Mouse (Mus musculus) layer of hippocampus, postnatal 25 days (tissue): ENCODE measurements around the gene Hgd. TPM values are rescaled to one million over a fixed set of nuclear protein-coding genes. Genes with fewer than 3 reads are reported as not detected.
A peak's percentile ranks its signal among the peaks of the same experiment; 100 is the strongest.

Source experiments
- DNase-seq, 2 experiments: peaks; one replicate each; pipeline ENCODE4 v3.0.0; 2022; ENCODE audit warnings: mixed read lengths in 2 of 2, low spot score in 1 of 2; ENCODE audit errors: extremely low spot score in 1 of 2
- total RNA-seq, 2 experiments: library from RNA; stranded (reverse); gene quantifications; 2 replicates each; pipeline ENCODE4 v1.2.3; 2021

The Hgd gene
- total RNA-seq, 2 experiments from 2014 or later = not detected

DNA sequence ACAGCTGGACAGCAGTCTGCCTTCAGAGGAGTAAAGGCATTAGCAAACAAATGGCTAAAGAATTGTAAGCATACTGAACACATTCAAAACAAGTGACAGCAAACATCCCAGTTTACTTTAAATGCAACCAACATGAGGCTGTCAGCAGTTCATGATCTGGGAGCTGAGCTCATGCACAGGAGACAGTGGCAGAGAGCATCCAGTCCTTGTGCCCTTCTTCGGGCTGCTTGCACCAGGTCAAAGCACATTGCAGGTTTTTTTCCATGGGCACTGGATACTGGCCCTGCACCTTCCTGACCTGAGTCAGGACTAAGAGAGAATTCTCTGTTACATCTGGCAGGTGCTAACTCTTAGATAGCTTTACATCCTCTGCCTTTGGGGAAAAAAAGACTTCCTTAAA lies 362 bp upstream of the Hgd start:
- no peak for DNase-seq

DNA sequence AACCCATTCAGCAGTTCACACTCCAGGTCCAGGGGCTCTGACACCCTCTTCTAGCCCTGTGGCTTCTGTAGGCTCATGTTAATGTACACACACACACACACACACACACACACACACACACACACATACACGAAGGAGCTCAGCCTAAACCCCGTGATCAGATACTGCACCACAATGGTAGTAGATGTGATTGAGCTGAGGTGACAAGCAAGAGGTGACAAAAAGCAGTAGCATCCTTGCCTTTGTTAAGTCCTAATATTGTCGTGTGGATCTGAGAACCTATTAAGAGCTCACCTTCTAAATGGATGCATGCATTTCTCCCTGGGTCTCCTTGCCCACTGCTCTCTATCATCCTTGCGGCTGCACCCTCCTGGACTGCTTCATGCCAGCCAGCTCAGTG lies 698 bp downstream of the Hgd start:
- DNase-seq = no peak

DNA sequence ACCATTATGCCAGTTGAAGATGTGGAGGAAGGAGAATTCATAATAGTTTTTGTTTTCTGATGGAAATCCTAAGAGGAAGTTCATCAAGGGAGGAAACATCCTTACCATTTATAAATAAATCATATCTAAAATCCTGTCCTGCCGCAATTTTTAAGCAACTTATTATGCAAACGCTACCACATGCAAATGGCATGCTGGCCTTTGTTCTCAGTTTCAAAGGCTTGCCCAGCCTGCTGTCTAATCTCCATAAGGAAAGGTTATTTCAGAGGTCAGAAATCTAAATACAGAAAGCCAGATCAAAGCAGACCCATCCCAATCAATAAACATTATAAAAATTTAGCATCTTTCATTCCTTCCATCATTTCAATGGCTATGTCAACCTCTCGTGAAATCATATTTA lies 1.9 kb downstream of the Hgd start:
- DNase-seq = no peak

DNA sequence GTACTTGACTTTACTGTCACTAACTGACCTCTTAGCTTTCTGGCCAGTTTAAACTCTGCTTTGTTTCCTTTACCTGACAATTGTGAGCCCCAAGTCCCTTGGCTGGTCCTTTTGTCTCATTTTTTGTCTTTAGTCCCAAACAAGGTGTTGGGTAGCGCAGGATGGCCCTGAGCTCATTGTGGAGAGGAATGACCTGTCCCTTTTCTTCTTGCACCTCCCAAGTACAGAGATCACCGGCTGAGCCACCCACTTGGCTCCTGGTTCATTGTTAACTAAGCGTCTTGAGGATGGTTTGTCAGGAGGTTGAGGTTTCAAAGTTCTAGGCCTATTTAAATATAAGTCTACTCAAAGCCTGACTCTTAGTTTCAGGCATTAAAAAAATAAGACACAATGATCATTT lies 3.4 kb downstream of the Hgd start:
- no peak for DNase-seq

DNA sequence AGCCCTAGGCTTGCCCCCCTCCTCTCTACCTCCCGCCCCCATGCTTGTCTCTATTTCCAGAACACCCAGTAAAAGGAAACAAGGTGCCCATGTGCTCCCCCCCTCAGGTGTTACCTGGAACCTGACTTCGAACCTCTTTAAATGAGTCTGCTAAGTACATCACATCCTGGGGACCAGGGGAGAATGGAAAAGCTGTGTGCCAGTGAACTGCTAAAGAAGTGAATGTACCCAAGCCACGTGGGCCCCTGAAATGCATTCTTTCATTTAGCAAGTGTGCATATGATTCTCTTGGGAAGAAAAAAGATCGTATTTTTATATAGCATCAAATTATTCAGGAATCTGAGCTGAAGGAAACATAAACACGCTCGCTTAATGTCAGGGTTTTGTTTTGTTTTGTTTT lies 3.8 kb downstream of the Hgd start:
- DNase-seq = no peak

DNA sequence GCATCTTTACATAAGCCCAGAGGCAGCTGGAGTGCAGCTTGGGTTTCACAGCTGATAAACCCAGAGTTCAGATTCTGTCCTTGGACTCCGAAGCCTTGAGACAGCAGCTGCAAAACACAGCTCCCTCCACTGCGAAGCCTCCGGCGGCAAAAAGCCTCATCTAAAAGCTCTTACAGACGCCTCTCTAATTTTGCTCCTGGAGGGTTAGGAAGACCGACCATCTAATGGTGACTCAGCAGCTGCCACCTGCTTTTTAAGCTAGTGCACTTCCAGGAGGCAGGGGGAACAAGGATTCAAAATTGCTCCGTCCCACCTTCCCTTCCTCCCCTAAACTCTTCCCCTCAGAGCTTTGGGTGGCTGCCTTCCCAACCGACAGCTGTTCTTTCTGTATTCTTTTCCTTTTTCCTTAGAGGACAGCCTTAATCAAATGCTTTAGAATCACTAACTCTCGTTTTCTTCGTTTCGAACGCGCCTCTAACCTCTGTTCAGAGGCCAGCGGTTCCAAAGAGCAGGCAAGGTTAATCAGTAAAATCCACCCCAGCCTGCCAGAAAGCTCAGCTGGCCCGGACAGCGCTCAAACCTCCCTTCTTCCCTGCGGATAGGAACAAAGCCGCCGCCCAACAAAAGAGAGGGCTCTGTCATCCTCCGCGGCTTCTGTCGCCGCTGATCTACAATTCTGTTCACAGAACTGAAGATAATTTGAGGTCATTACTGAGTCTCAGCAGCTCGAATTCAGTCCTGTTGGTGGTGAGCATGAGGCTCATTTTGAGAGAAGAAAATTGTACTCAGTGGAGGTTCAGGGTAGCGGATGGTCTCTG lies 4.5 kb downstream of the Hgd start:
- peak; percentile 43 to 50 for DNase-seq

DNA sequence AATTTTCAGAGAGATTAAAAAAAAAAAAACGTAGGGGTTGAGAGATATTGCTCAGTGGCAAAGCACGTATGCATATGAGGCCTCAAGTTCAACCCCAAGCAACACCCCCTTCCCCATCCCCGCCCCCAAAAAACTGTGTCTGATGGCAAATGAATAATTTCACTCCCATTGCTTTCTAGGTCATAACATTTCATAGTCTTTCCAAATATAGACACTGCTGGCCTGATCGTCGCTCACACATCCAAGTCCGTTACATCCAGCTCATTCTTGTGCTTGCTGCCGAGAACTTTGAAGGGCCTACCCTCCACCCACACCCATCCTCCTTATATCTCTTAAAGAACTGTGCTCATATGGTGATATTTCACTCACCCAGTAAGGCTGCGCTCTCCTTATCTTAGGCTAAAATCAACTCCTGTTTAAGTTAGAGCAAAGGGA lies 5.2 kb downstream of the Hgd start:
- DNase-seq = no peak

DNA sequence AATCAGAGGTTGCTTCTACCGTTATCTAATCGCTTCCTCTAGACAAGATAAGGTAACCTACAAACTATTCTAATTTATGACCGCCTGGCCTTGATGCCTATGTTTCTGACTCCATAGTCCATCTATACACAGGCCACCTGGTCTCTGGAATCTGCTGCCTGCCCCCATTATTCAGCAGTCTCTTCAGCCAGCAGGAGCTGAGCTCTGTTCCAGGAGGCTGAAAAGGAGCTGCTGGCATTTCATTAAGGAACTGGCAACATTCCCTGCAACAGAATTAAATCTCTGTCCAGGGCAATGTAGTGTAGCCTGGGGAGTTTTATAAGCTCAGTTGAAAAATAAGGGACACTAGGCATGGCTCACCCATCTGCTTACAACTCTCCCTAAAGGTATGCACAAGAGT lies 11.0 kb downstream of the Hgd start:
- DNase-seq = no peak

DNA sequence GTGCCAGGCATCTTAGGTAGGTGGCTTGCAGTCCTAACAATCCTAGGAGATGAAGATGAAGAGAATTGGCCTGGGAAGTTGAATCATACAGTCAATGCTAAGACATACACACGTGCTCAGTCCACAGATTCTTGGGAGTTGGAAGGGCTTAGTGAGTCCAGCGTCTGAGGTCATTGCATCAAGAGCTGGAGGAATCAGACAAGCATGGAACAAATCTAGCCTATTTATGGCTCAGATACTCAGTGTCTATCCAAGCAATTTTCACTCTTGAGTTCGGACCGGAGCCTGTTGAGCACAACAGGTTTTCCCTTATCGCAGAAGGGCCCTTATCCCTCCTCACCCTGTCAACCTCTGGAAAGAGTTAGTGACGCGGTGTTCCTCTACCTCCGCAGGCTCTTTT lies 11.6 kb downstream of the Hgd start:
- no peak for DNase-seq

DNA sequence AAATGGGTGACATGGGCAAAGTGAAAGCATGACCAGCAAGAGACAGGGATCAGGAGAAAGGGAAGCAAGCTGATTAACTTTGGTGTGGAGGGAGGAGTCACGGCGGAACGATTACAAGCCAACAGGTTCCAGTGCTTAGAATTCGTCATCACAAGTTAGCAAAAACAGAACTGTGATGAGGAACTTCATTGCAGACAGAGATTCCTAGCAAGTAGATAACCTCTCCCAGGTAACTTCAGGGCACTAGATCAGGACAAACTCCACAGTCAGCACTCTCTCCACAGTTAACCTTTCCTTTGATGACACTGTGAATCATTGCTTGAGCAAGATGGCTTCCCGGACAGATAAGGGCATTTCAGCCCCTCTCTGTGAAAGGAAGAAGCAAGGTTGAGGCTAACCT lies 17.5 kb downstream of the Hgd start:
- DNase-seq = no peak

DNA sequence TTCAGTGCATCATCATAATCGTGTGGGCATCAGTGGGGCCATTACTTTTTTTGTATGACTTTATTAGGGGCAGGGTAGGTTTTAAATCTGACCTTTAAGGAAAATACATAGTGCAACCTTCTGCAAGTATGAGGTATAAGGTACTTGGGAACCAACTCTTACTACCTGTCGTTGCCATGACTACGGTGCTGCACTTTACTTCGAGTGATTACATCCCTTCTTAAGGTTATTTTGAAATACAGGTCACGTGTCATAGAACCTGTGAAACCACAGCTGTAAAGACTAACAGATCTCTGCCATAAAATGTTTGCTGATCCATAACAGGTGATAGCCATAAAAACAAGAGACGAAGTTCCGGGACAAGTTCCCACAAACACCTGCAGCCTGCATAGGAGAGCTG lies 18.5 kb downstream of the Hgd start:
- no peak for DNase-seq

DNA sequence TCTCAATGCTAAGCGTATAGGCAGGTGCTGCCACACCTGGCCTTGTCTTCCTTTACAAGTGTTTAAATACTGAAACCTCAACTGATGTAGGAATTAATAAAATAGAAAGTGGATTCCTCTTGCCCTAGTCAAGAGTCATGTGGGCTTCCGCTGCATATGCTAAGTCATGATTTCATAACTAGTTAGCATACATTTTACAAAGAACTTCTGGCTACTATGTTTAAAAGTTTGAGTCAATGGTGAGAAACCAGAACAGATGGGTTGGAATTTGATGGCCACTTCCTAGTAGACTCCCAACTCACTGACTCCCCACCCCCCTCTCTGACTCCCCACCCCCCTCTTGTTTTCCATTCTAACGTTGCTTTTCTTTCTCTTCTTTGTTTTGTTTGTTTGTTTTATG lies 19.4 kb downstream of the Hgd start:
- DNase-seq = no peak

DNA sequence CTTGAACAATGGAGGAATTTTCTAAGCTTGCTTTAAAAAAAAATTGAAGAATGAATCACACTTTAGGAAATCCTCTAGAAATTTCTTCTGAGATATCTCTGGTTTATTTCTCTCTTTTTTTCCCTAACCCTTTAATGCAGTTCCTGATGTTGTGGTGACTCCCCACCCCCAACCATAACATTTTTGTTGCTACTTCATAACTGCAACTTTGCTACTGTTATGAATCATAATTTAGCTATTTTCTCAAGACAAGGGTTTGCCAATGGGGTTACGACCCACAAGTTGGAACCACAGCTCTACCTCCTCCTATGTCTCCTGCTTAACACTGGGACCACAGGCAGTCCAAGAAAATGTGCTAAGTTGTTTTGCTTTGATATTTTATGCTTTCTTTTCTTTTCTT lies 23.5 kb downstream of the Hgd start:
- DNase-seq = no peak

DNA sequence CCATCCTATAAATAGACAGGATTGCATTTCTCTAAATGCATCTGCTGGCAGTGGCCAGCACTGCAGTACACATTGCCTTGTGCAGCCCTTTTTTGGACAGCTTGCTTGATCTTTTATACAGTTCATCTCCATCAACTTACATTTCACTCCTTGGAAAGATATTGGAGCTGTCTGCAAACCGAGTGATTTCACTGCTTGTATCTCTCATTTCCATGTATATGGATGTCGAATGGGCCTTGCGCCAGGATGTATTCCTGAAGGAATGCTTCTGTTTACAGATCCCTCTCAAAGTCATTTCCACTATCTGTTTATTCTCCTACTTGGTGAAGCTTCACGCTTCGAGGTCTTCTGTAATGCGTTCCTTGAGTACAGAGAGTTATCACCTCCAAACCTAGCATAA lies 24.3 kb downstream of the Hgd start:
- no peak for DNase-seq

DNA sequence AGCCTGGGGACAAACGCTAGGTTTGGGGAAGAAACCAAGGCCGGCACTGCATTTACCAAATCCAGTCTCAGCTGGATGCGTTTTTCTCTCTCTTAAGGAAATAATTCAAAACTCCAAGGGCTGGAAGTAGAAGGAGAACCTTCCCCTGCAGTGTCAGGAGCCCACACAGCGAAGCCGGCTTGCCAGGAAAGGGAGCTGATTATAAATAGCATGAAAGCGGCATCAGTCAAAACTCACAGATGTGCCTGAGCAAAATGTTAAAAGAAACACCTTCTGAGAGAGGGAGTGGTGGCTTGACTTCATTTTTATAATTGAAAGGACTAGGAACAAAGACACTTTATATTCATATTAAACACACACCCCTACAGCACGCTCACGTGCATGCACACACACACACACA lies 30.4 kb downstream of the Hgd start:
- no peak for DNase-seq

DNA sequence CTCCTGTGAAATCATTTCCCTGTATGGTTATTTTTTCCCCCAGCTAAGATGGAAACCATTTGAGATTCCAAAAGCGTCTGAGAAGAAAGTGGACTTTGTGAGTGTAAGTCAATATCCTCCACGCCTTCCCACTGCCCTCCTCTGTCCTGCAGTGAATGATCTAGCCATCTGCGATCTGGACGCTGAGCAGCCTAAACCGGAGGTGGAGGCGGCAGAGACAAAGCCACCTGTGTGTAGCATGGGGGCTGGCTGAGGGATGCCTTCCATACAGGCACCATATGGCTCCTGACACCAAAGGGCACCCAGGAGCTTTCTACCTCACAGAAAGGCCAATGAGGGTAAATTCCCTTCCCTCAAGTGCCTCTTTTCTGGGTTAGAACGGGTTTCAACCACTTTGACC lies 31.1 kb downstream of the Hgd start:
- no peak for DNase-seq

DNA sequence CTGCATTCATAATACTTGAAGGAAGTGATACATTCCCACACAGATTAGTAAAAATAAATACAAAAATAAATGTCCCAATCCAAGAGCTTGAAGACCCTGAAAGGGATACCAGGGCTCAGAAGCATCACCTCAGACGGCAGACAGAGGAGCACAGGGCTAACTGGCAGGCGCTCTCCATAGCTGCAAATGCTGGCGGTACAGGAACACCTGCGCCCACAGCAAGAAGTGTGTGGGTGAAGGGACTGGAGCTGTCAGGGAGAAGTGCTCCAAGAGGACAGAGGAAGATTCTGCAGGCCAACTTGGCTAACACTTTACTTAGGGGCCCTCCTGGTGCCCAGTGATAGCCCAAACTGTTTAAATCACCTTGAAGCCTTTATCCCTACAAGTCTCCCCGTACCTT lies 32.1 kb downstream of the Hgd start:
- DNase-seq = no peak

DNA sequence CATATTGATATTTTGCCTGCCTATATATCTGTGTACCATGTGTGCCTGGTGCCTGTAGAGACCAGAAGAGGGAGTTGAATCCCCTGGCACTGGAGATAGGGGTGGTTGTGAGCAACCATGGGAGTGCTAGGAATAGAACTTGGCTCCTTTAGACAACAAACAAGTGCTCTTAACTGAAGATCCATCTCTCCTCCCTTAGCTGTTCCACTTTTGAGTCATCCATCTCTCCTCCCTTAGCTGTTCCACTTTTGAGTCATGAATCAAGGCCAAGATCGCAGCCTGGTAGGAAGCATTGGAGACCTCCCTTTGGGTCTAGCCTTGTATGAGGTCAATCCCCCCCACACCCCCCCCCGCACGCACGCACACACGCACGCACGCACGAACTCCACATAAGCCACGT lies 34.6 kb downstream of the Hgd start:
- no peak for DNase-seq

DNA sequence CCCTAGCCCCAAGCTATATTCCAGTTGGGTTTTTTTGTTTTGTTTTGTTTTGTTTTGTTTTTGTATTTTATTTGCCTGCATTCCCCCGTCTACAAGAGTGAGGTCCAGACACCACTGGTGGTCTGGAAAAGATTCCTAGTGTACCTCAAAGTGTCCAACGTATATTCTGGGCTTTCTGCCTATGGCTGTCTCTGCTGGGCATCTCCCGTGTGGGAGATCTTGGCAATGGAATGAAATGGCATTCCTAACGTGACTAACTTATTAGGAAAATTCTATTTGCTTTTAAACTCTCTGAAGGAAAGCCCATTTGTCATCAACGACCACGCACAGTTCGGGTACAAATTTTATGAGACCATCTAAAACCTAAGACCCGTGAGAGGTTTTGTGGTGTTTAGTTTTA lies 35.5 kb downstream of the Hgd start:
- DNase-seq = no peak

DNA sequence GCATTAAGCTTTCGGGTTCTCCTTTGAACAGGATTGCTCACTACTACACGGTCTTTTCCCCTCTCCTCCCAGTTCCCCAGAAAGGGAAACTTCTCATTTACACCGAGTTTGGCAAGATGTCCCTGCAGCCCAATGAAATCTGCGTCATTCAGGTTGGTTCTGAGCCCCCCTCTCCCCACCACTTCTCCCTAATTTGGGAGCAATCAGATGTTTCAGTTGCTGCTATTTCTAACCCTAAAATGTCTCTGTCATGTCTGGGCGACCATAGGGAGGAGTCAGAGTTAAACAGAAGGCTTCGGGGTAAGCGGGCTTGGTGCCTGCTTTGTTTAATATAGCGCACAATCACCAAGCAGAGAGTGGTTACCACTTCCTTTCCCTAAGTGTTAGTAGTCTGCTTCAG lies 36.2 kb downstream of the Hgd start:
- no peak for DNase-seq

DNA sequence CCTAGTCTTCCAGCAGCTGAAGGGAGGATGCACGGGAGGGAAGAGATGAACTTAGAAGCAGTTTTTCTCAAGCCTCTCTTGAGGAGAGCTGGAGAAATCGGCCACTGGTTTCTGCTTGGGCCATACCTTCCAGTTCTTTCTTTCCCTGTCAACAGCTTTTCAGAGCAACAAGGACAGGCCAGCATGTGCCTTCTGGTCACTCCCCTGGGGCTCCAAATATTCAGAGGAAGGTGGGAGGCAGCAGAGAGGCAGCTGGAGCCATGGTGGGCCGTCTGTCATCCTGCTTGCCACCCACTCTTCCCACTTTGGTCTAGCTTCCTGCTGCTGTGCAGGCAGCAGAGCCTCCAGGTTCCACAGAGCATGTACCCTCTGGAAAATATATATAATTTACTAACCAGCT lies 37.7 kb downstream of the Hgd start:
- DNase-seq = peak; percentile 34 to 49

DNA sequence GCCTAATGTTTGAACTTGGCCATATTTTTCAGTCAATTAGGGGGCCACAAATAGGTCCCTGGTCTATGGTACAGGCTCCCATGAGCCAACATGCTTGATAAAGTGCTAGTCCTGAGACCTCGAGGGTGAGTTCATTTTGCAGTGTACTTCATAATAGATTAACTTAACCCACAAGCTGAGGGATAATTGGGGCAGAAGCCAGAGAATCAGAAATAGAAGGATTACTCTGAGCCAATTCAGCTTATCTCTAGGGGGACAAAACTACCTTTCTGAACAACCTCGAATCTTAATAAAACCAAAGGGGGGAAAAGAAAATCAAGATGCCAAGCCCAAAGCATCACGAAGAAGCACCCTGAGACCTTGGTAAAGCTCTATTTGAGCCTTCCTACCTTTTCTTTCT lies 42.5 kb downstream of the Hgd start:
- no peak for DNase-seq

DNA sequence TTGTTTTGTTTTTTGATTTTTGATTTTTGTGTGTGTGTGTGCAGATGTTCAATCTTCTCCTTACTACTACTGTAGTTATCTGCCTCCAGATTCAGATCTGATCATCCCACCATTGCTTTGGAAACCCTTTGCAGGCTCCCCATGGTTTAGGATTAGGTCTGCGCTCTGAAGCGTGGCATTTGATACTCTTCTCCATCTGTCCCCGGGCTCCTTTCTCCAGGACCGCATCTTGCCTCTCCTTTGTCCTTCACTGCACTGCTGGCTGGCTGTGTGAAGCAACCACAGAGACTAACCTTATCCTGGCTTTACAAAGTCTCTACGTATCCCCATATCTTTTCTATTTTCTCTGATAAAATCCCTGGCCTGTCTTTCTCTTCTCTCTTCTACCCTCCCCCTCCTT lies 43.0 kb downstream of the Hgd start:
- no peak for DNase-seq
